Mouse (Mus musculus): Measurements from ENCODE around the gene Astn2. TPM values are rescaled to one million over a fixed set of nuclear protein-coding genes. Genes with fewer than 3 reads are reported as not detected.

The Astn2 gene
- polyA plus RNA-seq, 1 experiment, result 1.1 TPM

DNA sequence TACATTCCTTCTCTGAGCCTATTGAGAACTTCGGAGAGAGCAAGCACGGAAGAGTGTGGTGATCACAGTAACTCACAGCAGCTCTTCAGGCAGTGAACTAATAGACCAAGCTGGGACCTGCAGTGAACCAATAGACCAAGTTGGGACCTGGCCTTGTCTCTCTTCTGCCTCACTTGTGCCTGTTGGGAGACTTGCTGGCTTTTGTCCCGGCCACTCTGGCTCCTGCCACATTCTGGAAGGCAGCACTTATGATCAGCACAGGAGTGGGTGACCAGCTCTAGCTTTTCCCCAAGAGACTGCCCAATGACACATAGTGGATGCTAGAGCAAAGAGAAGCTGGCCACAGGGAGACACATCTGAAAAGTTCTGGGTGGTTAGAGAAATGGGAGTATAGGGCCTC lies 597.1 kb downstream of the Astn2 start:
- no peak overlapping the region for H3K27ac ChIP-seq (ENCODE audit: control insufficient read depth, insufficient read depth, low read depth, low read length, poor library complexity)
- TF ChIP-seq POLR2A (IDR thresholded peaks at IDR 0.05; ENCODE audit: borderline replicate concordance, control insufficient read depth, low read depth, low read length) (no peak), CTCF (IDR thresholded peaks at IDR 0.05; ENCODE audit: control insufficient read depth, insufficient read depth, low read length) (no peak)
- WGBS, result 78% methylated on average over 3 of the region's 3 CpGs
- no peaks in the 10 kb centered on the region for H3K4me1 ChIP-seq (ENCODE audit: control insufficient read depth, insufficient read depth, low read length)
- H3K4me3 ChIP-seq (replicated peaks; ENCODE audit: control insufficient read depth, low read depth, low read length), result no peak overlapping the region

GRCm38 (mm10) chr4:65801204-65801603 lies 603.2 kb downstream of the Astn2 start:
- 52% methylated on average over 3 of the region's 3 CpGs for WGBS
- no peaks in the 10 kb centered on the region for H3K4me1 ChIP-seq (ENCODE audit: control insufficient read depth, insufficient read depth, low read length)
- TF ChIP-seq POLR2A (IDR thresholded peaks at IDR 0.05; ENCODE audit: borderline replicate concordance, control insufficient read depth, low read depth, low read length), result no peak
- no peak for TF ChIP-seq CTCF (IDR thresholded peaks at IDR 0.05; ENCODE audit: control insufficient read depth, insufficient read depth, low read length)
- H3K4me3 ChIP-seq (replicated peaks; ENCODE audit: control insufficient read depth, low read depth, low read length), result no peak overlapping the region
- H3K27ac ChIP-seq (ENCODE audit: control insufficient read depth, insufficient read depth, low read depth, low read length, poor library complexity), result no peak overlapping the region

GRCm38 (mm10) chr4:65791051-65791450 lies 613.4 kb downstream of the Astn2 start:
- no peak overlapping the region for H3K4me3 ChIP-seq (replicated peaks; ENCODE audit: control insufficient read depth, low read depth, low read length)
- H3K27ac ChIP-seq (ENCODE audit: control insufficient read depth, insufficient read depth, low read depth, low read length, poor library complexity), result no peak overlapping the region
- TF ChIP-seq CTCF (IDR thresholded peaks at IDR 0.05; ENCODE audit: control insufficient read depth, insufficient read depth, low read length), result no peak
- no peak for TF ChIP-seq POLR2A (IDR thresholded peaks at IDR 0.05; ENCODE audit: borderline replicate concordance, control insufficient read depth, low read depth, low read length)
- H3K4me1 ChIP-seq (ENCODE audit: control insufficient read depth, insufficient read depth, low read length), result no peaks in the 10 kb centered on the region

DNA sequence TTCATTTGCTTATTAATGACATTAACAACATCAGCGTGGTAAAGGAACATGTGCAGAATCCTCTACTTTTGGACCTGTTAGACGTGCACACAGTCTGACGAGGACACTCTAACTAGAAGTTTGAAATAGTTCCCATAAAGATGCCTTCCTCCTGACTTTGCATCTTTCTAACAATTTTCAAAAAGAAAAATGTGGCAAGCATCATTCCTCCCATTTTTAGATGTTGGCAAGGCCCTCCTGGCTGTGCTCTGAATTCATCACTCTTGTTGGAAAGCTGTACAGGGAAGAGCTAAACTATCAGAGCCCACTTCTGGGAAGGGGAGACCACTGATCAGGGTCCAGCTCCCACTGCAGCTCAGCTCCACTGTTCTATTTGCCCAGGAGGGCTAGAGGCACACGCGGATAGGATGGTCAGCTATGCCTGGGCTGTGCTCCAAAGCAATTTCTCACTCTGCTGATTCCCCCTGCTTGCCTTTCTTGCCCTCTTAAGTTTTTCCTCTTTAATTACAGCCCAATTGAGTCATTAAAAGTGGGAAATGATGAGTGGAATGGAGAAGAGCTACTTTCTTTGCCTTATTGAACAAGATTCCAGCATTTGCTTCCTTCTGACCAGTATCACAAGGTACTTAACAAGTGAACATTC lies 630.9 kb downstream of the Astn2 start:
- H3K27ac ChIP-seq (ENCODE audit: control insufficient read depth, insufficient read depth, low read depth, low read length, poor library complexity), result no peak overlapping the region
- no peak overlapping the region for H3K4me3 ChIP-seq (replicated peaks; ENCODE audit: control insufficient read depth, low read depth, low read length)
- H3K4me1 ChIP-seq (ENCODE audit: control insufficient read depth, insufficient read depth, low read length), result no peaks in the 10 kb centered on the region
- no peak for TF ChIP-seq POLR2A (IDR thresholded peaks at IDR 0.05; ENCODE audit: borderline replicate concordance, control insufficient read depth, low read depth, low read length)
- TF ChIP-seq CTCF (IDR thresholded peaks at IDR 0.05; ENCODE audit: control insufficient read depth, insufficient read depth, low read length), result no peak
- WGBS, result 71% methylated on average over 5 of the region's 5 CpGs

DNA sequence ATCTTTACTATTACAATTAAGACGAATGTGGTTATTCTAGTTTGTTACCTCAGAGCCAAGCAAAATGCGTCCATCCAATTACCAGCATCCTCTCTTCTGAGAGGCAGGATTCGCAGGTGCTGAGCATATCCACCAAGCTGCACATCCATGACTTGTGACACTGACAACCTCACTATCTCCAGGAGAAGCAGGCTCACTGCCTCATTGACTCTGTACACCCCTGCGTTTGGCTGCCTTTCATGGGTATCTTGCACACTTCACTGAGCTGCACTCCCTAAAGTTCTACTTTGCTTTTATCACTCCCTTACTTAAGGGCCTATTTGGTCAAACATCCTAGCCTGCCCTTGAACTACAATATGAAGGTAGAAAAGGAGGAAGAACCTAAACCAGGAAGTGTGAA lies 633.5 kb downstream of the Astn2 start:
- H3K27ac ChIP-seq (ENCODE audit: control insufficient read depth, insufficient read depth, low read depth, low read length, poor library complexity), result no peak overlapping the region
- no peaks in the 10 kb centered on the region for H3K4me1 ChIP-seq (ENCODE audit: control insufficient read depth, insufficient read depth, low read length)
- H3K4me3 ChIP-seq (replicated peaks; ENCODE audit: control insufficient read depth, low read depth, low read length), result no peak overlapping the region
- TF ChIP-seq CTCF (IDR thresholded peaks at IDR 0.05; ENCODE audit: control insufficient read depth, insufficient read depth, low read length) (no peak), POLR2A (IDR thresholded peaks at IDR 0.05; ENCODE audit: borderline replicate concordance, control insufficient read depth, low read depth, low read length) (no peak)
- 82% methylated on average over 4 of the region's 4 CpGs for WGBS

- no peak overlapping the region for H3K4me3 ChIP-seq (replicated peaks; ENCODE audit: control insufficient read depth, low read depth, low read length)
- H3K27ac ChIP-seq (ENCODE audit: control insufficient read depth, insufficient read depth, low read depth, low read length, poor library complexity), result no peak overlapping the region
- no peak for TF ChIP-seq CTCF (IDR thresholded peaks at IDR 0.05; ENCODE audit: control insufficient read depth, insufficient read depth, low read length)
- TF ChIP-seq POLR2A (IDR thresholded peaks at IDR 0.05; ENCODE audit: borderline replicate concordance, control insufficient read depth, low read depth, low read length), result no peak
- H3K4me1 ChIP-seq (ENCODE audit: control insufficient read depth, insufficient read depth, low read length), result no peaks in the 10 kb centered on the region
- WGBS, result 31% methylated on average over 2 of the region's 2 CpGs
Observed at GRCm38 (mm10) chr4:65767919-65768318, 636.5 kb downstream of the Astn2 start.

- Histone ChIP-seq H3K4me3 (replicated peaks; ENCODE audit: control insufficient read depth, low read depth, low read length) (no peak overlapping the region), H3K27ac (ENCODE audit: control insufficient read depth, insufficient read depth, low read depth, low read length, poor library complexity) (no peak overlapping the region), H3K4me1 (ENCODE audit: control insufficient read depth, insufficient read depth, low read length) (no peaks in the 10 kb centered on the region)
- no peak for TF ChIP-seq CTCF (IDR thresholded peaks at IDR 0.05; ENCODE audit: control insufficient read depth, insufficient read depth, low read length)
- TF ChIP-seq POLR2A (IDR thresholded peaks at IDR 0.05; ENCODE audit: borderline replicate concordance, control insufficient read depth, low read depth, low read length), result no peak
- WGBS, result 70% methylated on average over 4 of the region's 4 CpGs
Observed at GRCm38 (mm10) chr4:65767431-65767830, 637.0 kb downstream of the Astn2 start.

- 53% methylated on average over 3 of the region's 3 CpGs for WGBS
- no peaks in the 10 kb centered on the region for H3K4me1 ChIP-seq (ENCODE audit: control insufficient read depth, insufficient read depth, low read length)
- H3K4me3 ChIP-seq (replicated peaks; ENCODE audit: control insufficient read depth, low read depth, low read length), result no peak overlapping the region
- H3K27ac ChIP-seq (ENCODE audit: control insufficient read depth, insufficient read depth, low read depth, low read length, poor library complexity), result no peak overlapping the region
- TF ChIP-seq CTCF (IDR thresholded peaks at IDR 0.05; ENCODE audit: control insufficient read depth, insufficient read depth, low read length), result no peak
- TF ChIP-seq POLR2A (IDR thresholded peaks at IDR 0.05; ENCODE audit: borderline replicate concordance, control insufficient read depth, low read depth, low read length), result no peak
Observed at GRCm38 (mm10) chr4:65765312-65765711, 639.1 kb downstream of the Astn2 start.

DNA sequence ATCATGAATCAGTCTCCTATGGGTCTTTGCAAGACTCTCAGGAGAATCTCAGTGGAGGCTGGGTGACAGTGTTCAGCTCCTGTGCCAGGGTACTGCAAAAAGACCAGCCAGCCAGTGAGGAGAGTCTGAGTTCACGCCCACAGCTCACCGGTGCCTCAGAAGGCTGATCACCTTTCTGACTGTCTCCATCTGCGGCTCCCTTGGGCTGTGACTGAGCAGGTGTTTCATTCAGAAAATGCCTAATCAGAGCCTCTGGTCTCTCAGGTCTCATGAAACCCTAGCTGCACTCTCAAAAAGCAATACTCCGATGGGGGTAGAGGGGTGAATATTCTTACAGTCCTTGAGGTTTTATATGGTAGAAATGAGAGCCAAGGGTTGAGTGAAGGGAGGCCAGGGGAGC lies 640.1 kb downstream of the Astn2 start:
- 83% methylated on average over 4 of the region's 4 CpGs for WGBS
- H3K4me1 ChIP-seq (ENCODE audit: control insufficient read depth, insufficient read depth, low read length), result no peaks in the 10 kb centered on the region
- no peak overlapping the region for H3K27ac ChIP-seq (ENCODE audit: control insufficient read depth, insufficient read depth, low read depth, low read length, poor library complexity)
- H3K4me3 ChIP-seq (replicated peaks; ENCODE audit: control insufficient read depth, low read depth, low read length), result no peak overlapping the region
- TF ChIP-seq CTCF (IDR thresholded peaks at IDR 0.05; ENCODE audit: control insufficient read depth, insufficient read depth, low read length), result no peak
- no peak for TF ChIP-seq POLR2A (IDR thresholded peaks at IDR 0.05; ENCODE audit: borderline replicate concordance, control insufficient read depth, low read depth, low read length)

Measured in bone marrow, adult 2 months (tissue).